Mouse (Mus musculus) thymus, postnatal 25 days (tissue): Measurements from ENCODE around the gene Flii.

Source experiments
- DNase-seq: peaks from one replicate; pipeline ENCODE4 v3.0.0; 2022

The Flii gene

DNA sequence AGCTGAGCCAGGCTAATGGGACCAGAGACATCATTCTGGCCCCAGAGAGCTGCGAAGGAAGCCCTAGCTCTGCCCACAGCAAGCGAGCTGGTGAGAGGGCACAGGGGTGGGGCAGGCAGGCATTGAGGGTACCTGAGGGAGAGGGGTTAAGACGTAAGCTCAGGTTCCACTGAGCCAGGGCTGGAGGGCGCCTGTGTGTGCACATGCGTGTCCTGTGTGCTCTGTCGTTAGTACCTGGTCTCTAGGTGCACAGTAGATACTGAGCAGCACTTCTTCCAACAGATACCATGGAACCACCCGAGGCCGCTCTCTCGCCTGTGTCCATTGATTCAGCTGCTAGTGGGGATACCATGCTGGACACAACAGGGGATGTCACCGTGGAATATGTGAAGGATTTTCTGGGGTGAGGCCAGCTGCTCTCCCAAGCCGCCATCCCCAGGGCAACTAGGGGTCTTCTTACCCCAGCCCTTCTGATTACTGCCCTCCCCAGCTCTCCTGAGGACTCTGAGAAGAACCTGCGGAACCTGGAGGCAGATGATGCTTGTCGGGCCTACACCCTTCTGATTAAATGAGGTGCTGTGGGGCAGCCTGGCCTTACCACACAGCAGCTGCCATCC is 14.3 kb downstream of the Flii start:
- DNase-seq = no peak

DNA sequence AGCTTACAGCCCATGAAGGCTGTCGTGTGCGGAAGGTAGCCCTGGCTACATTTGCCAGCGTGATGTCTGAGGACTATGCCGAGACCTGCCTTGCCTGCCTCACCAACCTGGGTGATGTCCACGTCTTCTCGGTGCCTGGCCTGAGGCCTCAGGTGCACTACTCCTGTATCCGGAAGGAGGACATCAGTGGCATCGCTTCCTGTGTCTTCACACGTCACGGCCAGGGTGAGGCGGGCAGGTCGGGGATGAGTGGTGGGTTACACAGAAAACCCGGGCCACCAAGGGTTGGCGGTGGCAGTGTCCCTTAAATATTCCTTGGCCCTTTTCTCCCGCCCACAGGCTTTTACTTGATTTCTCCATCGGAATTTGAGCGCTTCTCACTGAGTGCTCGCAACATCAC is 15.0 kb downstream of the Flii start:
- no peak for DNase-seq

DNA sequence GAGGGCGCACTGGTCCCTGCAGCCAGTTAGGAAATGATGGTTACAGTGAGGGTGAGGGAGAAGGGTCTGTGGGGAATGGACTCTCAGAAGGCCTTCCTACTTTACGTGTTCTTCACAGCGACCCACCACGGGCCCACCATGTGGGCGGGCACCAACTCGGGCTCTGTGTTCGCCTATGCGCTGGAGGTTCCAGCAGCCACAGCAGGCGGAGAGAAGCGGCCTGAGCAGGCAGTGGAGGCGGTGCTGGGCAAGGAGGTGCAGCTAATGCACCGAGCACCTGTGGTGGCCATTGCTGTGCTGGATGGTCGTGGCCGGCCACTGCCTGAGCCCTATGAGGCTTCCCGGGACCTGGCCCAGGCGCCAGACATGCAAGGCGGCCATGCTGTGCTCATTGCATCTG is 15.8 kb downstream of the Flii start:
- no peak for DNase-seq

DNA sequence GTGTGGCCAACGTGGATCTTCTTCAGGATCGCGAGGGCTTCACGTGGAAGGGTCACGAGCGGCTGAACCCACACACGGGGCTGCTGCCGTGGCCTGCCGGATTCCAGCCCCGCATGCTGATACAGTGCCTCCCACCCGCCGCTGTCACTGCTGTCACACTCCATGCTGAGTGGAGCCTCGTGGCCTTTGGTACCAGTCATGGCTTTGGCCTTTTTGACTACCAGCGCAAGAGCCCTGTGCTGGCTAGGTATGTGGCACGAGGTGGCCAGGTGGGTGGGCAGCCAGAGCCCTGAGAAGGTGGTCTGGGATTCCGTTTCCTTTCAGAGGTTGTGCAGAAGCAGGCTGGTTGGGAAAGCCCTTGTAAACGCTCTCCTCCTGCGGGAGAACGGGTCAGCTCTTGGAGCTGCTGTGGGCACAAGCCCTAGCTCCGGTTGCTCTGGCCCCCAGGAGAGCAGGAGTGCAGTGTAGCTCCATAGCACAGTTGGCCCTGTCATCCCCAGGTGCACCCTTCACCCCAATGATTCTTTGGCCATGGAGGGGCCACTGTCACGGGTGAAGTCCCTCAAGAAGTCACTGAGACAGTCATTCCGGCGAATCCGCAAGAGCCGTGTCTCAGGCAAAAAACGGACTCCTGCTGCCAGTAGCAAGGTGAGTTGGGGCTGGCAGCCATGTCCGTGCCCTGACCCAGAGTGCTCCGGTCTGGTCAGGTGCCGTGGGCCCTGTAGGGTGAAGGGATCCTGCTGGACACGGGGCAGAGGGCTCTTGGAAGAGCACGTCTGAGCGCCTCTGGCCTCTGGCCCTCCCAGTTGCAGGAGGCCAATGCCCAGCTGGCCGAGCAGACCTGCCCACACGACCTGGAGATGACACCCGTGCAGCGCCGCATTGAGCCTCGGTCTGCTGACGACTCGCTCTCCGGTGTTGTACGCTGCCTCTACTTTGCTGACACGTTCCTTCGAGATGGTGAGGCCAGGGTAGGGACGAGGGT is 17.3 kb downstream of the Flii start:
- no peak for DNase-seq

DNA sequence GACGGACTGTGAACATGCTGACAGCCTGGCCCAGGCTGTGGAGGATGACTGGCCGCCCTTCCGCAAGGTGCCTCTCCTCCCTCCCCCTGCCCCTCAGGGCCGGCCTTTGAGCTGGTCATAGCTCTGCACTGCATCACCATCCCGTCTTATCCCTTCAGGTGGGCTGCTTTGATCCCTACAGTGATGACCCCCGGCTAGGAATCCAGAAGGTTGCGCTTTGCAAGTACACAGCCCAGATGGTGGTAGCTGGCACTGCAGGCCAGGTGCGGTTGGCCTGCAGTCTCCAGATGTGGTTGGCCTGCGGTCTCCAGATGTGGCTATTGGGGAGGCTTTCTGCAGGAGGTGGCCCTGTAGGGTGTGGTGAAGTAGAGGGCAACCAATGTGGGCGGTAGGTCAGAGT is 18.4 kb downstream of the Flii start:
- no peak for DNase-seq

DNA sequence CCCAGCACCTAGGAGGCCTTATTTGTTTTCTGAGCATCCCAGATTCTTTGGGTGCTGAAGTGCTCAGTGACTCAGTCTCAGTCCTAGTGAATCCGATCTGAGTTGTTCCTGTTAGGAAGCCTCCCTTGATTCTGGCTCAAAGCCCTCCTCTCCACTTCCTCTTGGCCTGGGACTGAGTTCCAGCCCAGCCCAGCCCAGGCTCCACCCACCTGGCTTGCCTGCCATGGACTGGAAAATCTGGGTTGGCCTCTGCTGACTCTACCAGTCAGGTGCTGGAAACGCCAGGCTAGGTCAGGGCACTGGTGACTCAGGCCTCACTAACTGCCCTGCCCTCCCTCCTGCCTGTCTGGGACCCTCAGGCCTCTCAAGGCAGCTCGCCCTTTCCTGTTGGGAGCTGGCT is 19.4 kb downstream of the Flii start:
- DNase-seq = no peak

DNA sequence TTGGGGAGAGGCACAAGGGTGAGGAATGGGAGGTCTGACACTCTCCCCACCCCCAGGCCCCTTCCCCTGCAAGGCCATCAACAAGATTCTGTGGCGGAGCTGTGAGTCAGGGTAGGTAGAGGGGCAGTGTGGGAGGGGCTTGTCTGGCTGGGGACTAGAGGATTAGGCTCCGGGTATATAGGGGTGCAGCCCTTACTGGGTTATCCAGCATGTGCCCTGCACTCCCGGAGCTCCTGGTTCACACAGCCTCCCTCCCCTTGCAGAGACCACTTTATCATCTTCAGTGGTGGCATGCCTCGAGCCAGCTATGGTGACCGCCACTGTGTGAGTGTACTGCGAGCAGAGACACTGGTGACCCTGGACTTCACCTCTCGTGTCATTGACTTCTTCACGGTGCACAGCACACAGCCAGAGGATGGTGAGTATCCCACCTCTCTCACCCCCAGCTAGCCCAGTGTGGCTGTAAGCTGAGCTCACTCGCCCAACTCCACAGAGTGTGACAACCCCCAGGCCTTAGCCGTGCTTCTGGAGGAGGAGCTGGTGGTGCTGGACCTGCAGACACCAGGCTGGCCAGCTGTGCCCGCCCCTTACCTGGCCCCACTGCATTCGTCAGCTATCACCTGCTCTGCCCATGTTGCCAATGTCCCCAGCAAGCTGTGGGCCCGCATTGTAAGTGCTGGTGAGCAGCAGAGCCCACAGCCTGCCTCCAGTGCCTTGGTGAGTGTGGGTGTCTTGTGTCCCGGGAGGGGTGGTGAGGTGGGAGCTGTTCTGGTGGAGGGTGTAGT is 20.2 kb downstream of the Flii start:
- no peak for DNase-seq

DNA sequence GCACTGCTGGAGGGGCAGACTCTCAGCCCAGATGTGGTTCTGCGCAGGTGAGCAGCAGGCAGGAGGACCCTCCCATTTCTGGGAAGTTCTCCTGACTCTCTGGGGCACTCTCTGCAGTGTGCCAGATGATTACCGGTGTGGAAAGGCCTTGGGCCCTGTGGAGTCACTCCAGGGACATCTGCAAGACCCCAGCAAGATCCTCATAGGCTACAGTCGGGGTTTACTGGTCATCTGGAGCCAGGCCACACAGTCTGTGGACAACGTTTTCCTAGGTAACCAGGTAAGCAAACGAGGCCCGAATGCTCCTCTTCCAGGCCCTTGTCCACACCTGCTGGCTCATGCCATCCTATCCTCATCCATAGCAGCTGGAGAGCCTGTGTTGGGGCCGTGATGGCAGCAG is 21.0 kb downstream of the Flii start:
- no peak for DNase-seq

DNA sequence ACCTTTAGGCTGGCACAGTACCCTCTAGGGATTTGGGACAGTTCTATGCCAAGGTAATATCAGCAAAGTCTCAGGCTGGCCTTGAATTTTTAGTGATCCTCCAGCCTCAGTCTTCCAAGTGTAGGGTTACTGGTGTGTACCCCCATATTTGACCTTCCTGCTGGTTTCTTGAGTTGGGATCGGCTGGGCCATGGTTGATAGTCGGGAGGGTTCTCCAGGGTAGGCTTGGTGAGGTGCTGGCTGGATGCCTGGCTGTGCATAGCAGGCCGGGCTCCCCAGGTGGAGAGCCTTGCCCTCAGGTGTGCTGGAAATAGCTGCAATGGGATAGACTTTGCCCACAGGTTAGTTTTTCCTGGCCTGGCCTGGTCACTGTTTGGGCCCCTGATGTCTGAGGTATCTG is 21.8 kb downstream of the Flii start:
- DNase-seq = no peak

DNA sequence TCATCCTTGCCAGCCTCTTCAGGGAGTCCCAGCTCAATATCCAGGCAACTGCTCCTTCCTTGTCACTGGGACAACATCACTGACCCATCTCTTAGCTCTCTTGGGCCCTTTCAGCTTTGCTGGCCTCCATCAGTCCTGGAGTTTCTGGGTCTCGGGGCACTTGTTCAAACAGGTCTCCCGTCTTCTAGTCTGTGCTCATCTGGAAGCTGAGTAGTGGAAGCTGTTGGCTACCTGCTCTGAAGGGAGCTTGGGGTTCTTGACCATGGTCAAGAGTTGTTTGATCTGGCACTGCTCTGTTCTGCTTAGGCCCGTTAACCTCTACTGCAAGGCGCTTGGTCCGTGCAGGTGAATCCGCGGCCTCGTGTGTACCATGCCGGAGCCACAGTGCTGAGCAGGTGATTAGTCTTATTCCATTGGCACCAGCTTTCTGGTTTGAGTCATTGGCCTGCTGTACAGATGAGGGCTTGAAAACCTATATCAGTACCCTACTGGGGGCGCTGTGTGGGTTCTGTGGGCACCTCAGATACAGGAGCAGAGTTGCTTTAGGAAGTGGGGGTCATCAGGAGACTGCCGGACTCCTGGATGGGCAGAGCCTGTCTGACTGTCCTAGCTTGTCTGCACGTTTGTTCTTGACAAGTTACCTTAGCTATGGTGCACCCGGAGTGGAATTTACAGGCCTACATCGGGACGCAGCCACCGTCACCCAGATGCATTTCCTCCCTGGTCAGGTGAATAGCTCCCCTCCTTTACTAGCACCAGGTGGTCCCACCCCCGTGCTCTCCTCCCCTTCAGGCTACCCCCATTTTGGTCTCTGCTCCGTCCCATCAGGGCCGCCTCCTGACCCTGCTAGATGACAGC is 22.8 kb downstream of the Flii start:
- DNase-seq = no peak

DNA sequence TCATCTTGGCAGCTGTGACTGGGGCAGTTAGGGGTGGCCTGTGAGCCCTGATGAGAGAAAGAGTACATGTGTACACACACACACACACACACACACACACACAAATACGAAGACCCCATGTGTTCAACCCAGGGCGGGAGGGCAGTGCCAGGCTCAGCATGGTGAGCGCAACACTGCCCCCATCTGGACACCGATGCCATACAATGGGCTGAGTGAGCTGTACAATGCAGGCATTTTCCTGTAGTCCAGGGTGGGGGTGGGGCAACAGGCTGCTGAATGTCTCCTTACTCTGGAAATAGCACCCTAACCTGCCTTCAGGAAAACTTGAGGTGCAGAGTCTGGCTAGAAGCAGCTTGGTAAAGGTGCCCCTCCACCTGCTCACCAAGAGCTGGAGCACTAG is 23.9 kb downstream of the Flii start:
- DNase-seq = peak; percentile 73

DNA sequence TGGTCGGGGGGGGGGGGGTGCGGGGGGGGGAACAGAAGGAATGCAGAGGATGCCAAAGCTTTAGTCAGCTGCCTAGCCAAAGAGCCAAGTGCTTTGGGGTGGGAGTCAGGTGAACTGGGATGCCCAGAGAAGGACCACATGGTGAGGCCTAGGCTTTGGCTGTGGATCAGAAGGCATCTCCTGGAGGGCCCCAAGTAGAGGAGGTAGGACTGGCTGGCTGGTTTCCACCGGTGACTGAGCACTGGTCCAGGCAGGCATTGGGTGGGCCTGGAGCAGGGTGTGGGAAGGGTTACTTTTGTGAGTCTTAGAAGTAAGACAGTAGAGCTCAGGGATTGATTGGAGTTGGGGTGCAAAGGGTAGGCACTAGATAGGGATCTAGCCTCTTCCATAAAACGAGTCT is 25.5 kb downstream of the Flii start:
- no peak for DNase-seq

DNA sequence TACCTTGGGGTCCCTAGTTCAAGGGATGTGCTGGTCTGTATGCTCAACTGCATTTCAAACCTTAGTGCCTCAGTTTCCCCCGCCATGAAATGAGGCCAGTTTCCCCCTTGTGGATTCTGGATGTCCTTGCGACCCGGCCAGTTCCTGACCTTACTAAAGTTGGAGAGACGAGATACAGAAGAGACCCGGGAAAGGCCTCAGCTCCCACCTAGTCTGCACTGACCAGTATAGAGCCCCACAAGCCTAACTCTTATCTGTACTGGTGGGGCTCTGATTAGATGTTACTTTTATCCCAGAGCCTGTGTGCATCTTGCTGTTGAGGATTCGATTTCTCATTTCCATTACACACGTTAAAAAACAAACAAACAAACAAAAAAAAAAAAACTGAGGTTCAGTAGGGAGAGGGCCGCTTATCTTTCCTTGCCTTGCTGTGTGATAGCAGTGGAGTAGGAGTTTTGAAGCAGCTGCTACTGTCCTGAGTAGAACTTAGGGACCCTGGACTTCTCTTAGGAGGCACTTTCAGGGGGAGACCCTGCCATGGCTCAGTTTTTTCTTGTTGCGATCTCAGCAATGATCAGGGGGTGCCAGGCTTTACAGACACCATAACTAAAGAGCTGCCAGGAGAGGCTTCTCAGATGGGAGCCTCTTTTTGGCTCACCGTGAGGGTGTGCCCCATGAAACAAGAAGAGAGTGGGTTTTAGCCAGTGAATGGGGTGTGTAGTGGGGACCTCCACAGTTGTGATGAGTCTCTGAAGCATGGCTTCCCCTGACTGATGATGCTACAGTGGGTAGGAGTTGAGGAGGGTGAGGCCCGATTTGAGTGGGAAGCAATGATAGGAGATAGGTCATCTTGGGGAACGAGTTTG is 26.5 kb downstream of the Flii start:
- no peak for DNase-seq

DNA sequence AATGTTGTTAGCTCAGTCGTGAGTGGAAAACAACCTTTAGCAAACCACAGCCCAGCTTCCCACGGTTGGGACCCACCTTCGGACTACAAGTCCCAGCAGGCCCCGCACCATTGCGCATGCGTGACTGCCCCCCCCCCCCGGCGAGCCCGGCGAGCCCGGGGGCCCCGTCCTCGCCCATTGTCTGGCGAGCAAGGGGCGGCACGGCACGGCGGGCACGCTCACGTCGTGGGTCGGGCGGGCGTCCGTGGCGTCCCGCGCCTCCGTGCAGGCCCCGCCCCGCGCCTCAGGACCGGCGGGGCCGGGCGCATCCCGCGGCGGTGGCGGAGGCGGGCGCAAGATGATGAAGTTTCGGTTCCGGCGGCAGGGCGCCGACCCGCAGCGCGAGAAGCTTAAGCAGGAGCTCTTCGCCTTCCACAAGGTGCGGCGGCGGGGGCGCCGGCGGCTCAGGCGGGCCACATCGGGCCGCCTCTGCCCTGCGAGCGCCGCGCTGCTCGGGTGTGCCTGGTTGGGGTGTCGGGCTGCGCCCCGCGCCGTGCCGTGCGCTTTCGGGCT is 27.5 kb downstream of the Flii start, which contains the start of gene Llgl1:
Gene Llgl1 (plus strand): TSS at position 200 of the 552 bp plus-strand sequence.
- DNase-seq = peak; percentile 87

DNA sequence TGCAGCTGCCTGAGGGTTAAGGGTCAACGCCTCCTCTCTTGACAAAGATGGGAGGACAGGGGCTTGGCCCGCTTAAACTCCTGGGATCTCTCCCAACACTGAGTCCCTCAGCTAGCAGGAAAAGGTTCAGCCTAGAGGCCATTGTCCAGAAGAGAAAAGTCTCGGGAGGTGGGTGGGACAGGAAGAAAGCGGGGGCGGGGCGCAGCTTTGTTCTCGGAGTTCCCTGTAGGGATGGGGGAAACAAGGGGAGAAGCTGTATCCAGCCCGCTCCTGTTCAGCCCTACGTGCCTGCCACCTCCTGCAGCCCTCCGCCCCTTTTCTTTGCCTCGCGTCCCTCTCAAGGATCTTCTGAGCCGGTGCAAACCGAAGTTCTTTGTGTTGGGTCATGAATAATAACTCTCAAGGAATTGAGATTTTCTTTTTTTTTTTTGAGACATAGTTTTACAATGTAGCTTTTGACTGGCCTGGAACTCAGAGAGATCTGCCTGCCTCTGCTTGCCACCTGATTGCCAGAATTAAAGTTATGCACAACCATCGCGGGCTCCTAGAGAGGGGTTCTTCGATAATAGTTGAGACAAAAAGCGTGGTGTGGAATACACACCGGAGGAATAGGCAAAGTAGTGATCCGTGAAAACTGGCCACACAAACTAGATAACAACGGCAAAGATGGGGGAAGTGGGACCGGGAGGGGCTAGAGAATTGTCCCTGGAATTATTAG is 28.1 kb downstream of the Flii start:
- peak; percentile 52 for DNase-seq

DNA sequence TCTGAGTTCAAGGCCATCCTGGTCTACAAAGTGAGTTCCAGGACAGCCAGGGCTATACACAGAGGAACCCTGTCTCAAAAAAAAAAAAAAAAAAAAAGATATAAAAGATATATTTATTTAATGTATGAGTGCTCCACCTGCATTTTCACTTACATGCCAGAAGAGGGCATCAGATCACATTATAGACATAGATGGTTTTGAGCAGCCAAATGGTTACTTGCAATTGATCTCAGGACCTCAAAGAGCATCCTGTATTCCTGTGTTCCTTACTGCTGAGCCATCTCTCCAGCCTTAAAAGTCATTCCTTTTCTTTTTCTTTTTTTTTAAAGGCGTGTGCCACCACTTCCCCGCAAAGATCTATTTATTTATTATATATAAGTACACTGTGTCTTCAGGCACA is 29.5 kb downstream of the Flii start:
- DNase-seq = no peak

DNA sequence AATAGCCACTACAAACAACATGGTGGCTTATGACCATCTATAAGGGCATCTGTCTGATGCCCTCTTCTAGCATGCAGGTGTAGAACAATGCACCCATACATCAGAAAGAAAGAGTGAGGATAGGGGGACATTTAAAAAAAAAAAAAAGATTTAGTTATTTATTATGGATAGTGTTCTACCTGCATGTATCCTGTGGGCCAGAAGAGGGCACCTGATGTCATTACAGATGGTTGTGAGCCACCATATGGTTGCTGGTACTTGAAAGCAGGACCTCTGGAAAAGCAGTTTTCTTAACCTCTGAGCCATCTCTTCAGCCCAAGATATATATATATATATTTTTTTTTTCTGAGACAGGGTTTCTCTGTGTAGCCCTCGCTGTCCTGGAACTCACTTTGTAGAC is 30.9 kb downstream of the Flii start:
- DNase-seq = no peak
